Mouse (Mus musculus) midbrain, postnatal 0 days (tissue): ENCODE results near the gene Lrrc8d. TPM values are rescaled to one million over a fixed set of nuclear protein-coding genes. Genes with fewer than 3 reads are reported as not detected.

Experiments
- ATAC-seq: fragments of 200-750 bp; cut with Nextera tagmentation; 2 replicates; pipeline ENCODE4 v1.8.0; 2017; ENCODE audit warnings: moderate number of reproducible peaks, mild to moderate bottlenecking, moderate TSS enrichment, moderate library complexity; ENCODE audit not compliant: low FRiP score
- DNase-seq: peaks from one replicate; pipeline ENCODE4 v3.0.0-alpha.2; 2015; ENCODE audit warnings: low spot score
- H3K27ac ChIP-seq: fragments of 300-500 bp; sonication (generic); 2 replicates; pipeline ENCODE4 v1.5.1; 2014; ENCODE audit warnings: low read depth, mild to moderate bottlenecking, low read length, mixed read lengths
- H3K27me3 ChIP-seq: fragments of 300-500 bp; sonication (generic); 2 replicates; pipeline ENCODE4 v1.6.1; 2014; ENCODE audit warnings: low read length, control low read depth, mixed read lengths; ENCODE audit not compliant: insufficient read depth
- H3K36me3 ChIP-seq: fragments of 300-500 bp; sonication (generic); 2 replicates; pipeline ENCODE4 v1.6.1; 2014; ENCODE audit warnings: low read length, control low read depth, mixed read lengths; ENCODE audit not compliant: insufficient read depth
- H3K4me1 ChIP-seq: fragments of 300-500 bp; sonication (generic); 2 replicates; pipeline ENCODE4 v1.6.1; 2014; ENCODE audit warnings: mild to moderate bottlenecking, control low read depth, antibody characterized with exemption, low read length, mixed read lengths; ENCODE audit not compliant: insufficient read depth
- H3K4me2 ChIP-seq: fragments of 300-500 bp; sonication (generic); 2 replicates; pipeline ENCODE4 v1.6.1; 2014; ENCODE audit warnings: low read depth, mild to moderate bottlenecking, low read length, mixed read lengths; ENCODE audit not compliant: poor library complexity, severe bottlenecking
- H3K4me3 ChIP-seq: fragments of 300-500 bp; sonication (generic); 2 replicates; pipeline ENCODE4 v1.5.1; 2014; ENCODE audit warnings: low read depth, mild to moderate bottlenecking, low read length, moderate library complexity
- H3K9ac ChIP-seq: fragments of 300-500 bp; sonication (generic); replicated peaks from 2 replicates; pipeline ENCODE4 v1.6.1; 2014; ENCODE audit warnings: mild to moderate bottlenecking, low read length, moderate library complexity, mixed read lengths; ENCODE audit not compliant: poor library complexity, severe bottlenecking
- H3K9me3 ChIP-seq: fragments of 300-500 bp; sonication (generic); 2 replicates; pipeline ENCODE4 v1.6.1; 2016; ENCODE audit warnings: low read length, control low read depth
- CTCF ChIP-seq: IDR thresholded peaks from 2 replicates; pipeline ENCODE4 v1.5.1; 2016; ENCODE audit warnings: antibody characterized with exemption, mild to moderate bottlenecking
- WGBS: fragments of 180-500 bp; shearing (Covaris S2); extraction: QIAGEN DNeasy Blood & Tissue Kit; methylation state at CpG from one replicate; pipeline ENCODE4 v1.1.7; 2014; 5-methylcytosine and 5-hydroxymethylcytosine counted together
- polyA plus RNA-seq: library from polyadenylated mRNA; unstranded; fragments of >200 nt; fragmentation: Nextera tagmentation; extraction: Ambion mirVana; gene quantifications from 2 replicates; pipeline ENCODE4 v1.2.1, GENCODE M21; 2015
- total RNA-seq: library from RNA; depleted of rRNA; stranded (reverse); fragments of >200 nt; gene quantifications from 2 replicates; pipeline ENCODE4 v1.2.3, GENCODE M21; 2014

Lrrc8d gene
- total and polyA plus RNA-seq, 2 experiments from 2014 or later, result 18.5 to 30.4 TPM

GRCm38 (mm10) chr5:105675511-105675910 lies 24.3 kb upstream of the Lrrc8d start:
- H3K9ac ChIP-seq, result no peak overlapping the region
- H3K27ac ChIP-seq, result no peak overlapping the region
- H3K4me1 ChIP-seq, result no peaks in the 10 kb centered on the region
- no peak overlapping the region for H3K4me3 ChIP-seq
- no peak for DNase-seq
- TF ChIP-seq CTCF, result no peak
- no peaks in the 10 kb centered on the region for H3K9me3 ChIP-seq
- H3K27me3 ChIP-seq, result no peaks in the 10 kb centered on the region
- H3K36me3 ChIP-seq, result no peaks in the 10 kb centered on the region
- no peak overlapping the region for H3K4me2 ChIP-seq
- WGBS, result 87% methylated on average over 4 of the region's 4 CpGs
- ATAC-seq, result no peak

GRCm38 (mm10) chr5:105677071-105677470 lies 22.7 kb upstream of the Lrrc8d start:
- DNase-seq, result no peak
- Histone ChIP-seq H3K27ac (no peak overlapping the region), H3K27me3 (no peaks in the 10 kb centered on the region), H3K9ac (no peak overlapping the region), H3K4me2 (no peak overlapping the region), H3K36me3 (no peaks in the 10 kb centered on the region), H3K9me3 (no peaks in the 10 kb centered on the region), H3K4me1 (no peaks in the 10 kb centered on the region), H3K4me3 (no peak overlapping the region)
- WGBS, result 91% methylated on average over 2 of the region's 2 CpGs
- no peak for TF ChIP-seq CTCF
- no peak for ATAC-seq

GRCm38 (mm10) chr5:105678243-105678642 lies 21.5 kb upstream of the Lrrc8d start:
- Histone ChIP-seq H3K36me3 (no peaks in the 10 kb centered on the region), H3K4me1 (no peaks in the 10 kb centered on the region), H3K9ac (no peak overlapping the region), H3K4me2 (no peak overlapping the region), H3K27me3 (no peaks in the 10 kb centered on the region), H3K4me3 (no peak overlapping the region), H3K9me3 (no peaks in the 10 kb centered on the region), H3K27ac (no peak overlapping the region)
- no peak for ATAC-seq
- TF ChIP-seq CTCF, result no peak
- WGBS, result 88% methylated on average over 8 of the region's 8 CpGs
- no peak for DNase-seq

- ATAC-seq (no peak), DNase-seq (no peak)
- no peaks in the 10 kb centered on the region for H3K27me3 ChIP-seq
- no peak for TF ChIP-seq CTCF
- H3K4me2 ChIP-seq, result no peak overlapping the region
- no peaks in the 10 kb centered on the region for H3K36me3 ChIP-seq
- no peaks in the 10 kb centered on the region for H3K9me3 ChIP-seq
- H3K4me3 ChIP-seq, result no peak overlapping the region
- no peaks in the 10 kb centered on the region for H3K4me1 ChIP-seq
- WGBS, result 69% methylated on average over 4 of the region's 4 CpGs
- no peak overlapping the region for H3K9ac ChIP-seq
- H3K27ac ChIP-seq, result no peak overlapping the region
Measured at GRCm38 (mm10) chr5:105679261-105679660, 20.5 kb upstream of the Lrrc8d start.

- WGBS, result 50% methylated on average over 9 of the region's 9 CpGs
- no peaks in the 10 kb centered on the region for H3K4me1 ChIP-seq
- no peaks in the 10 kb centered on the region for H3K36me3 ChIP-seq
- no peaks in the 10 kb centered on the region for H3K9me3 ChIP-seq
- ATAC-seq, result no peak
- H3K4me3 ChIP-seq, result no peak overlapping the region
- no peak for TF ChIP-seq CTCF
- no peak overlapping the region for H3K4me2 ChIP-seq
- no peaks in the 10 kb centered on the region for H3K27me3 ChIP-seq
- DNase-seq, result no peak
- no peak overlapping the region for H3K27ac ChIP-seq
- H3K9ac ChIP-seq, result no peak overlapping the region
Measured at GRCm38 (mm10) chr5:105679921-105680843, 19.6 kb upstream of the Lrrc8d start.

- no peak overlapping the region for H3K4me2 ChIP-seq
- H3K4me3 ChIP-seq, result no peak overlapping the region
- no peak for TF ChIP-seq CTCF
- H3K9me3 ChIP-seq, result no peaks in the 10 kb centered on the region
- H3K36me3 ChIP-seq, result no peaks in the 10 kb centered on the region
- H3K4me1 ChIP-seq, result no peaks in the 10 kb centered on the region
- ATAC-seq (no peak), DNase-seq (no peak)
- no peak overlapping the region for H3K27ac ChIP-seq
- H3K27me3 ChIP-seq, result no peaks in the 10 kb centered on the region
- H3K9ac ChIP-seq, result no peak overlapping the region
- WGBS, result 65% methylated on average over 9 of the region's 9 CpGs
Measured at GRCm38 (mm10) chr5:105682143-105682611, 17.6 kb upstream of the Lrrc8d start.
